Mouse (Mus musculus) limb, embryonic 14.5 days (tissue): ENCODE measurements around the gene Notch3. TPM values are rescaled to one million over a fixed set of nuclear protein-coding genes. Genes with fewer than 3 reads are reported as not detected.

ENCODE experiments used
- ATAC-seq: fragments of 200-750 bp; cut with Nextera tagmentation; 2 replicates; pipeline ENCODE4 v1.8.0; 2017; ENCODE audit warnings: low read depth, moderate number of reproducible peaks, moderate TSS enrichment; ENCODE audit not compliant: low FRiP score
- DNase-seq: peaks from one replicate; pipeline ENCODE4 v3.0.0-alpha.2; 2015; ENCODE audit warnings: low spot score
- H3K27ac ChIP-seq: fragments of 300-500 bp; sonication (generic); replicated peaks from 2 replicates; pipeline ENCODE4 v1.5.1; 2014; ENCODE audit warnings: low read depth, mild to moderate bottlenecking, low read length, moderate library complexity, mixed read lengths
- H3K27me3 ChIP-seq: fragments of 300-500 bp; sonication (generic); 2 replicates; pipeline ENCODE4 v1.6.1; 2014; ENCODE audit warnings: low read length, mixed read lengths; ENCODE audit not compliant: control insufficient read depth, insufficient read depth
- H3K36me3 ChIP-seq: fragments of 300-500 bp; sonication (generic); 2 replicates; pipeline ENCODE4 v1.6.1; 2014; ENCODE audit warnings: mild to moderate bottlenecking, low read length, moderate library complexity, mixed read lengths; ENCODE audit not compliant: control insufficient read depth, insufficient read depth
- H3K4me1 ChIP-seq: fragments of 300-500 bp; sonication (generic); 2 replicates; pipeline ENCODE4 v1.6.1; 2014; ENCODE audit warnings: antibody characterized with exemption, low read length, mixed read lengths; ENCODE audit not compliant: control insufficient read depth, insufficient read depth
- H3K4me2 ChIP-seq: fragments of 300-500 bp; sonication (generic); replicated peaks from 2 replicates; pipeline ENCODE4 v1.6.1; 2014; ENCODE audit warnings: low read depth, mild to moderate bottlenecking, low read length, moderate library complexity; ENCODE audit not compliant: severe bottlenecking
- H3K4me3 ChIP-seq: fragments of 300-500 bp; sonication (generic); replicated peaks from 2 replicates; pipeline ENCODE4 v1.5.1; 2014; ENCODE audit warnings: low read length
- H3K9ac ChIP-seq: fragments of 300-500 bp; sonication (generic); 2 replicates; pipeline ENCODE4 v1.6.1; 2014; ENCODE audit warnings: mild to moderate bottlenecking, low read depth, low read length, moderate library complexity; ENCODE audit not compliant: severe bottlenecking
- H3K9me3 ChIP-seq: fragments of 300-500 bp; sonication (generic); 2 replicates; pipeline ENCODE4 v1.6.1; 2016; ENCODE audit warnings: low read length; ENCODE audit not compliant: control insufficient read depth
- POLR2A ChIP-seq: fragments of 200-500 bp; IDR thresholded peaks from 2 replicates; pipeline ENCODE4 v1.8.0; 2012; ENCODE audit warnings: inconsistent platforms, mild to moderate bottlenecking, moderate library complexity, borderline replicate concordance; ENCODE audit not compliant: insufficient read depth, insufficient read length; ENCODE audit errors: extremely low read depth
- WGBS: fragments of 180-500 bp; shearing (Covaris S2); extraction: QIAGEN DNeasy Blood & Tissue Kit; methylation state at CpG from one replicate; pipeline ENCODE4 v1.1.7; 2014; 5-methylcytosine and 5-hydroxymethylcytosine counted together
- polyA plus RNA-seq, 2 experiments: library from polyadenylated mRNA; depleted of rRNA in 1 of 2; stranded (reverse) in 1 of 2; unstranded in 1 of 2; fragments of >200 nt; fragmentation: Nextera tagmentation in 1 of 2; extraction: Ambion mirVana in 1 of 2; gene quantifications; 2 replicates each; pipeline versions ENCODE4 v1.2.1 to v1.2.3; 2012 to 2014

Gene Notch3
- polyA plus RNA-seq, 2 experiments: 19.4 to 50.0 TPM

- Histone ChIP-seq H3K27me3 (no peaks in the 10 kb centered on the region), H3K9me3 (no peaks in the 10 kb centered on the region), H3K4me2 (no peak overlapping the region), H3K4me3 (no peak overlapping the region), H3K27ac (no peak overlapping the region), H3K4me1 (no peaks in the 10 kb centered on the region), H3K9ac (no peak overlapping the region), H3K36me3 (no peaks in the 10 kb centered on the region)
- DNase-seq (no peak), ATAC-seq (no peak)
- 94% methylated on average over 2 of the region's 2 CpGs for WGBS
- TF ChIP-seq POLR2A: no peak
Observed at GRCm38 (mm10) chr17:32083351-32083750, 83.3 kb downstream of the Notch3 start.

- H3K36me3 ChIP-seq: no peaks in the 10 kb centered on the region
- DNase-seq (peak; percentile 34), ATAC-seq (no peak)
- H3K27ac ChIP-seq: no peak overlapping the region
- no peak for TF ChIP-seq POLR2A
- WGBS: 0% methylated on average over 2 of the region's 2 CpGs
- no peak overlapping the region for H3K4me2 ChIP-seq
- no peaks in the 10 kb centered on the region for H3K9me3 ChIP-seq
- H3K4me1 ChIP-seq: no peaks in the 10 kb centered on the region
- H3K9ac ChIP-seq: no peak overlapping the region
- no peak overlapping the region for H3K4me3 ChIP-seq
- no peaks in the 10 kb centered on the region for H3K27me3 ChIP-seq
Observed at GRCm38 (mm10) chr17:32075164-32075563, 91.5 kb downstream of the Notch3 start.

GRCm38 (mm10) chr17:32074658-32075057 lies 92.0 kb downstream of the Notch3 start:
- no peak for ATAC-seq
- H3K36me3 ChIP-seq: no peaks in the 10 kb centered on the region
- WGBS: 54% methylated on average over 4 of the region's 4 CpGs

GRCm38 (mm10) chr17:32073359-32073758 lies 93.3 kb downstream of the Notch3 start:
- 0% methylated on average over 2 of the region's 2 CpGs for WGBS
- H3K36me3 ChIP-seq: no peaks in the 10 kb centered on the region
- 0 out of 2 replicates have a peak, but pooled peaks have one; percentile 38 for ATAC-seq

More at GRCm38 (mm10) chr17:32074658-32075057, 92.0 kb downstream of the Notch3 start:
- Histone ChIP-seq H3K4me1 (no peaks in the 10 kb centered on the region), H3K9ac (no peak overlapping the region), H3K27me3 (no peaks in the 10 kb centered on the region), H3K4me2 (no peak overlapping the region), H3K9me3 (peaks cover 4% of the 10 kb centered on the region; the same call in 1 of the 2 replicates), H3K4me3 (no peak overlapping the region), H3K27ac (no peak overlapping the region)
- DNase-seq: no peak
- no peak for TF ChIP-seq POLR2A

More at GRCm38 (mm10) chr17:32073359-32073758, 93.3 kb downstream of the Notch3 start:
- Histone ChIP-seq H3K4me1 (no peaks in the 10 kb centered on the region), H3K9me3 (peaks cover 6% of the 10 kb centered on the region; the same call in 1 of the 2 replicates), H3K27me3 (no peaks in the 10 kb centered on the region), H3K4me3 (no peak overlapping the region), H3K4me2 (no peak overlapping the region), H3K27ac (no peak overlapping the region), H3K9ac (no peak overlapping the region)
- DNase-seq: peak; percentile 43
- TF ChIP-seq POLR2A: no peak

Other genes starting within 250 kb of the Notch3 start
- gene Rrp1b, start 130.8 kb downstream of the Notch3 start, polyA plus RNA-seq (2012; rRNA removed): 32.5 and 36.2 TPM in 2 replicates
- 57.2 and 57.4 TPM in 2 replicates for gene Rrp1b, start 130.8 kb downstream of the Notch3 start, polyA plus RNA-seq (2014; fragmentation: Nextera tagmentation; extraction: Ambion mirVana)
- 0.50 and 0.59 TPM in 2 replicates for gene Hsf2bp, start 130.5 kb downstream of the Notch3 start, polyA plus RNA-seq (2012; rRNA removed)
- gene Hsf2bp, start 130.5 kb downstream of the Notch3 start, polyA plus RNA-seq (2014; fragmentation: Nextera tagmentation; extraction: Ambion mirVana): 0.22 and 0.74 TPM in 2 replicates
- 1.6 and 1.9 TPM in 2 replicates for gene Ephx3, start 22.7 kb upstream of the Notch3 start, polyA plus RNA-seq (2012; rRNA removed)
- 3.3 and 5.5 TPM in 2 replicates for gene Ephx3, start 22.7 kb upstream of the Notch3 start, polyA plus RNA-seq (2014; fragmentation: Nextera tagmentation; extraction: Ambion mirVana)
- 75.6 and 80.0 TPM in 2 replicates for gene Brd4, start 117.9 kb upstream of the Notch3 start, polyA plus RNA-seq (2012; rRNA removed)
- gene Brd4, start 117.9 kb upstream of the Notch3 start, polyA plus RNA-seq (2014; fragmentation: Nextera tagmentation; extraction: Ambion mirVana): 97.3 and 117 TPM in 2 replicates
- gene Akap8, start 154.4 kb upstream of the Notch3 start, polyA plus RNA-seq (2012; rRNA removed): 108 and 110 TPM in 2 replicates
- gene Akap8, start 154.4 kb upstream of the Notch3 start, polyA plus RNA-seq (2014; fragmentation: Nextera tagmentation; extraction: Ambion mirVana): 36.9 and 46.9 TPM in 2 replicates
- gene Akap8l, start 183.8 kb upstream of the Notch3 start, polyA plus RNA-seq (2012; rRNA removed): 157 and 162 TPM in 2 replicates
- gene Akap8l, start 183.8 kb upstream of the Notch3 start, polyA plus RNA-seq (2014; fragmentation: Nextera tagmentation; extraction: Ambion mirVana): 67.5 and 74.0 TPM in 2 replicates
- 63.8 and 80.0 TPM in 2 replicates for gene Wiz, start 222.6 kb upstream of the Notch3 start, polyA plus RNA-seq (2012; rRNA removed)
- 36.0 and 41.1 TPM in 2 replicates for gene Wiz, start 222.6 kb upstream of the Notch3 start, polyA plus RNA-seq (2014; fragmentation: Nextera tagmentation; extraction: Ambion mirVana)
- gene Rasal3, start 236.7 kb upstream of the Notch3 start, polyA plus RNA-seq (2012; rRNA removed): 2.9 and 3.0 TPM in 2 replicates
- 1.9 and 2.0 TPM in 2 replicates for gene Rasal3, start 236.7 kb upstream of the Notch3 start, polyA plus RNA-seq (2014; fragmentation: Nextera tagmentation; extraction: Ambion mirVana)